Mouse (Mus musculus): ENCODE data around the gene Wfdc3.

GRCm38 (mm10) chr2:164787779-164788178 lies 42.0 kb upstream of the Wfdc3 start:
- TF ChIP-seq FLI1 (IDR thresholded peaks at IDR 0.05; ENCODE audit: low read length) (no peak), GATA1 (IDR thresholded peaks at IDR 0.05; ENCODE audit: borderline replicate concordance, low read length) (no peak)

Data from megakaryocyte, embryonic 14.5 days (primary cell).